Mouse (Mus musculus) midbrain, postnatal 0 days (tissue): Measurements from ENCODE around the gene Gata5. TPM values are rescaled to one million over a fixed set of nuclear protein-coding genes. Genes with fewer than 3 reads are reported as not detected.

ENCODE experiments used
- ATAC-seq: fragments of 200-750 bp; cut with Nextera tagmentation; 2 replicates; pipeline ENCODE4 v1.8.0; 2017; ENCODE audit warnings: moderate number of reproducible peaks, mild to moderate bottlenecking, moderate TSS enrichment, moderate library complexity; ENCODE audit not compliant: low FRiP score
- DNase-seq: peaks from one replicate; pipeline ENCODE4 v3.0.0-alpha.2; 2015; ENCODE audit warnings: low spot score
- H3K27ac ChIP-seq: fragments of 300-500 bp; sonication (generic); 2 replicates; pipeline ENCODE4 v1.5.1; 2014; ENCODE audit warnings: low read depth, mild to moderate bottlenecking, low read length, mixed read lengths
- H3K27me3 ChIP-seq: fragments of 300-500 bp; sonication (generic); 2 replicates; pipeline ENCODE4 v1.6.1; 2014; ENCODE audit warnings: low read length, control low read depth, mixed read lengths; ENCODE audit not compliant: insufficient read depth
- H3K36me3 ChIP-seq: fragments of 300-500 bp; sonication (generic); 2 replicates; pipeline ENCODE4 v1.6.1; 2014; ENCODE audit warnings: low read length, control low read depth, mixed read lengths; ENCODE audit not compliant: insufficient read depth
- H3K4me1 ChIP-seq: fragments of 300-500 bp; sonication (generic); 2 replicates; pipeline ENCODE4 v1.6.1; 2014; ENCODE audit warnings: mild to moderate bottlenecking, control low read depth, antibody characterized with exemption, low read length, mixed read lengths; ENCODE audit not compliant: insufficient read depth
- H3K4me2 ChIP-seq: fragments of 300-500 bp; sonication (generic); 2 replicates; pipeline ENCODE4 v1.6.1; 2014; ENCODE audit warnings: low read depth, mild to moderate bottlenecking, low read length, mixed read lengths; ENCODE audit not compliant: poor library complexity, severe bottlenecking
- H3K4me3 ChIP-seq: fragments of 300-500 bp; sonication (generic); 2 replicates; pipeline ENCODE4 v1.5.1; 2014; ENCODE audit warnings: low read depth, mild to moderate bottlenecking, low read length, moderate library complexity
- H3K9ac ChIP-seq: fragments of 300-500 bp; sonication (generic); replicated peaks from 2 replicates; pipeline ENCODE4 v1.6.1; 2014; ENCODE audit warnings: mild to moderate bottlenecking, low read length, moderate library complexity, mixed read lengths; ENCODE audit not compliant: poor library complexity, severe bottlenecking
- H3K9me3 ChIP-seq: fragments of 300-500 bp; sonication (generic); 2 replicates; pipeline ENCODE4 v1.6.1; 2016; ENCODE audit warnings: low read length, control low read depth
- CTCF ChIP-seq: IDR thresholded peaks from 2 replicates; pipeline ENCODE4 v1.5.1; 2016; ENCODE audit warnings: antibody characterized with exemption, mild to moderate bottlenecking
- WGBS: fragments of 180-500 bp; shearing (Covaris S2); extraction: QIAGEN DNeasy Blood & Tissue Kit; methylation state at CpG from one replicate; pipeline ENCODE4 v1.1.7; 2014; 5-methylcytosine and 5-hydroxymethylcytosine counted together
- polyA plus RNA-seq: library from polyadenylated mRNA; unstranded; fragments of >200 nt; fragmentation: Nextera tagmentation; extraction: Ambion mirVana; gene quantifications from 2 replicates; pipeline ENCODE4 v1.2.1, GENCODE M21; 2015
- total RNA-seq: library from RNA; depleted of rRNA; stranded (reverse); fragments of >200 nt; gene quantifications from 2 replicates; pipeline ENCODE4 v1.2.3, GENCODE M21; 2014; rRNA removed

Gata5 gene
- total and polyA plus RNA-seq, 2 experiments from 2014 or later: not detected

GRCm38 (mm10) chr2:180288966-180289365 is 45.5 kb downstream of the Gata5 start:
- H3K4me1 ChIP-seq: no peaks in the 10 kb centered on the region
- TF ChIP-seq CTCF: no peak
- no peaks in the 10 kb centered on the region for H3K36me3 ChIP-seq
- 68% methylated on average over 11 of the region's 11 CpGs for WGBS
- no peak for DNase-seq
- no peak overlapping the region for H3K27ac ChIP-seq
- no peak overlapping the region for H3K4me3 ChIP-seq
- ATAC-seq: no peak
- no peak overlapping the region for H3K9ac ChIP-seq
- H3K27me3 ChIP-seq: no peaks in the 10 kb centered on the region
- no peaks in the 10 kb centered on the region for H3K9me3 ChIP-seq
- H3K4me2 ChIP-seq: no peak overlapping the region

- no peak for ATAC-seq
- Histone ChIP-seq H3K36me3 (no peaks in the 10 kb centered on the region), H3K4me1 (no peaks in the 10 kb centered on the region), H3K9ac (no peak overlapping the region), H3K9me3 (no peaks in the 10 kb centered on the region), H3K27ac (no peak overlapping the region), H3K27me3 (no peaks in the 10 kb centered on the region), H3K4me2 (no peak overlapping the region), H3K4me3 (no peak overlapping the region)
- 86% methylated on average over 8 of the region's 8 CpGs for WGBS
- DNase-seq: no peak
- no peak for TF ChIP-seq CTCF
Observed at GRCm38 (mm10) chr2:180279321-180279720, 55.2 kb downstream of the Gata5 start.

- Histone ChIP-seq H3K4me3 (no peak overlapping the region), H3K9ac (no peak overlapping the region), H3K4me1 (no peaks in the 10 kb centered on the region), H3K27me3 (no peaks in the 10 kb centered on the region), H3K36me3 (no peaks in the 10 kb centered on the region), H3K4me2 (no peak overlapping the region), H3K9me3 (no peaks in the 10 kb centered on the region), H3K27ac (no peak overlapping the region)
- ATAC-seq (no peak), DNase-seq (no peak)
- WGBS: 73% methylated on average over 8 of the region's 8 CpGs
- TF ChIP-seq CTCF: no peak
Observed at GRCm38 (mm10) chr2:180277773-180278320, 56.7 kb downstream of the Gata5 start.

- no peak for TF ChIP-seq CTCF
- ATAC-seq: no peak
- Histone ChIP-seq H3K4me2 (no peak overlapping the region), H3K9ac (no peak overlapping the region), H3K4me3 (no peak overlapping the region), H3K36me3 (no peaks in the 10 kb centered on the region), H3K4me1 (peaks cover 5% of the 10 kb centered on the region; the same call in 1 of the 2 replicates), H3K27ac (no peak overlapping the region), H3K27me3 (no peaks in the 10 kb centered on the region), H3K9me3 (no peaks in the 10 kb centered on the region)
- no peak for DNase-seq
- 76% methylated on average over 8 of the region's 8 CpGs for WGBS
Observed at GRCm38 (mm10) chr2:180276851-180277259, 57.6 kb downstream of the Gata5 start.

- no peak for ATAC-seq
Observed at GRCm38 (mm10) chr2:180276385-180276784, 58.1 kb downstream of the Gata5 start.

GRCm38 (mm10) chr2:180275836-180276235 is 58.7 kb downstream of the Gata5 start:
- 0% methylated on average over 8 of the region's 8 CpGs for WGBS

More at GRCm38 (mm10) chr2:180276385-180276784, 58.1 kb downstream of the Gata5 start:
- TF ChIP-seq CTCF: no peak
- no peak for DNase-seq
- Histone ChIP-seq H3K4me3 (no peak overlapping the region), H3K4me1 (peaks cover 10% of the 10 kb centered on the region; the same call in 1 of the 2 replicates), H3K9me3 (no peaks in the 10 kb centered on the region), H3K27ac (no peak overlapping the region), H3K27me3 (no peaks in the 10 kb centered on the region), H3K36me3 (no peaks in the 10 kb centered on the region), H3K9ac (0 out of 2 replicates have a peak overlapping the region, but pooled peaks have one; percentile 24), H3K4me2 (no peak overlapping the region)
- WGBS: 61% methylated on average over 4 of the region's 4 CpGs

More at GRCm38 (mm10) chr2:180275836-180276235, 58.7 kb downstream of the Gata5 start:
- Histone ChIP-seq H3K9ac (no peak overlapping the region), H3K27me3 (no peaks in the 10 kb centered on the region), H3K9me3 (no peaks in the 10 kb centered on the region), H3K27ac (no peak overlapping the region), H3K36me3 (0 out of 2 replicates have a peak, but pooled peaks cover 2% of the 10 kb centered on the region), H3K4me3 (no peak overlapping the region), H3K4me1 (peaks cover 13% of the 10 kb centered on the region; the same call in 1 of the 2 replicates), H3K4me2 (0 out of 2 replicates have a peak overlapping the region, but pooled peaks have one; percentile 7)
- peak; percentile 95 for TF ChIP-seq CTCF
- DNase-seq: peak; percentile 86
- ATAC-seq: no peak

Other genes with a start within 250 kb of the Gata5 start
- gene Hrh3, start 230.2 kb downstream of the Gata5 start, total RNA-seq: 6.2 and 9.3 TPM in 2 replicates
- gene Hrh3, start 230.2 kb downstream of the Gata5 start, polyA plus RNA-seq: 4.9 and 6.2 TPM in 2 replicates
- gene Osbpl2, start 215.4 kb downstream of the Gata5 start, total RNA-seq: 52.6 and 67.5 TPM in 2 replicates
- 64.9 and 70.3 TPM in 2 replicates for gene Osbpl2, start 215.4 kb downstream of the Gata5 start, polyA plus RNA-seq
- gene Adrm1, start 163.2 kb downstream of the Gata5 start, total RNA-seq: 98.2 and 105 TPM in 2 replicates
- gene Adrm1, start 163.2 kb downstream of the Gata5 start, polyA plus RNA-seq: 222 and 224 TPM in 2 replicates
- 5.9 and 8.9 TPM in 2 replicates for gene Lama5, start 108.8 kb downstream of the Gata5 start, total RNA-seq
- gene Lama5, start 108.8 kb downstream of the Gata5 start, polyA plus RNA-seq: 1.8 and 1.9 TPM in 2 replicates
- 574 and 749 TPM in 2 replicates for gene Rps21, start 77.3 kb downstream of the Gata5 start, total RNA-seq
- 388 and 422 TPM in 2 replicates for gene Rps21, start 77.3 kb downstream of the Gata5 start, polyA plus RNA-seq
- 59.1 and 67.9 TPM in 2 replicates for gene Cables2, start 61.2 kb downstream of the Gata5 start, total RNA-seq
- gene Cables2, start 61.2 kb downstream of the Gata5 start, polyA plus RNA-seq: 32.6 and 37.8 TPM in 2 replicates
- not detected in 2 replicates for gene Rbbp8nl, start 44.8 kb downstream of the Gata5 start, total RNA-seq
- not detected in 2 replicates for gene Rbbp8nl, start 44.8 kb downstream of the Gata5 start, polyA plus RNA-seq
- 1.5 and 5.1 TPM in 2 replicates for gene Slco4a1, start 121.5 kb upstream of the Gata5 start, total RNA-seq
- gene Slco4a1, start 121.5 kb upstream of the Gata5 start, polyA plus RNA-seq: 2.5 and 2.8 TPM in 2 replicates
- 12.6 and 15.2 TPM in 2 replicates for gene Ntsr1, start 165.3 kb upstream of the Gata5 start, total RNA-seq
- 4.1 and 4.7 TPM in 2 replicates for gene Ntsr1, start 165.3 kb upstream of the Gata5 start, polyA plus RNA-seq
- 58.3 and 60.8 TPM in 2 replicates for gene Mrgbp, start 246.6 kb upstream of the Gata5 start, total RNA-seq
- gene Mrgbp, start 246.6 kb upstream of the Gata5 start, polyA plus RNA-seq: 34.4 and 36.5 TPM in 2 replicates